Mouse (Mus musculus) kidney, embryonic 16.5 days (tissue): ENCODE results near the gene Nfe2l2. TPM values are rescaled to one million over a fixed set of nuclear protein-coding genes. Genes with fewer than 3 reads are reported as not detected.
"Not testable (repeated sequence)": the region's sequence is repeated elsewhere in the genome, so short reads cannot be mapped to it uniquely, and the experiment has no call there.

Experiments used
- ATAC-seq: fragments of 200-750 bp; cut with Nextera tagmentation; 2 replicates; pipeline ENCODE4 v1.8.0; 2017; ENCODE audit warnings: moderate TSS enrichment; ENCODE audit not compliant: low FRiP score, low TSS enrichment
- H3K27ac ChIP-seq: fragments of 300-500 bp; sonication (generic); 2 replicates; pipeline ENCODE4 v1.5.1; 2014; ENCODE audit warnings: low read length
- H3K27me3 ChIP-seq: fragments of 300-500 bp; sonication (generic); 2 replicates; pipeline ENCODE4 v1.6.1; 2014; ENCODE audit warnings: low read length, control low read depth, mixed read lengths; ENCODE audit not compliant: insufficient read depth
- H3K36me3 ChIP-seq: fragments of 300-500 bp; sonication (generic); 2 replicates; pipeline ENCODE4 v1.6.1; 2014; ENCODE audit warnings: low read length, control low read depth, mixed read lengths; ENCODE audit not compliant: insufficient read depth
- H3K4me1 ChIP-seq: fragments of 300-500 bp; sonication (generic); 2 replicates; pipeline ENCODE4 v1.6.1; 2014; ENCODE audit warnings: low read length, control low read depth, mixed read lengths; ENCODE audit not compliant: insufficient read depth
- H3K4me2 ChIP-seq: fragments of 300-500 bp; sonication (generic); replicated peaks from 2 replicates; pipeline ENCODE4 v1.6.1; 2014; ENCODE audit warnings: low read depth, low read length
- H3K4me3 ChIP-seq: fragments of 300-500 bp; sonication (generic); 2 replicates; pipeline ENCODE4 v1.5.1; 2014; ENCODE audit warnings: mild to moderate bottlenecking, low read length
- H3K9ac ChIP-seq: fragments of 300-500 bp; sonication (generic); replicated peaks from 2 replicates; pipeline ENCODE4 v1.6.1; 2014; ENCODE audit warnings: low read length
- H3K9me3 ChIP-seq: fragments of 300-500 bp; sonication (generic); 2 replicates; pipeline ENCODE4 v1.6.1; 2016; ENCODE audit warnings: low read length, control low read depth
- WGBS: fragments of 180-500 bp; shearing (Covaris S2); extraction: QIAGEN DNeasy Blood & Tissue Kit; methylation state at CpG from one replicate; pipeline ENCODE4 v1.1.7; 2014; 5-methylcytosine and 5-hydroxymethylcytosine counted together
- polyA plus RNA-seq: library from polyadenylated mRNA; unstranded; fragments of >200 nt; fragmentation: Nextera tagmentation; extraction: Ambion mirVana; gene quantifications from 2 replicates; pipeline ENCODE4 v1.2.1, GENCODE M21; 2015

Nfe2l2 gene
- polyA plus RNA-seq, 1 experiment from 2014 or later = 87.7 TPM

- Histone ChIP-seq H3K27me3 (no peaks in the 10 kb centered on the region), H3K36me3 (peaks cover 8% of the 10 kb centered on the region), H3K4me1 (peaks cover 33% of the 10 kb centered on the region), H3K9ac (peak overlapping the region; percentile 98), H3K27ac (peak overlapping the region; percentile 100), H3K4me3 (peak overlapping the region; percentile 98), H3K9me3 (no peaks in the 10 kb centered on the region), H3K4me2 (peak overlapping the region; percentile 81)
- WGBS = 3% methylated on average over 18 of the region's 18 CpGs
- ATAC-seq = peak; percentile 24; the same call in 1 of the 2 replicates
These were observed 46.3 kb downstream of the Nfe2l2 start for GRCm38 (mm10) chr2:75657907-75658691.

- H3K4me3 ChIP-seq = no peak overlapping the region
- H3K36me3 ChIP-seq = no peaks in the 10 kb centered on the region
- H3K27ac ChIP-seq = peak overlapping the region; percentile 100
- WGBS = 83% methylated on average over 5 of the region's 5 CpGs
- no peaks in the 10 kb centered on the region for H3K9me3 ChIP-seq
- H3K9ac ChIP-seq = peak overlapping the region; percentile 31; the same call in 1 of the 2 replicates
- peaks cover 33% of the 10 kb centered on the region for H3K4me1 ChIP-seq
- H3K4me2 ChIP-seq = no peak overlapping the region
- H3K27me3 ChIP-seq = no peaks in the 10 kb centered on the region
- no peak for ATAC-seq
These were observed 47.5 kb downstream of the Nfe2l2 start for GRCm38 (mm10) chr2:75656924-75657323.

GRCm38 (mm10) chr2:75654679-75655078 is 49.8 kb downstream of the Nfe2l2 start:
- H3K4me1 ChIP-seq = peaks cover 22% of the 10 kb centered on the region
- WGBS = 74% methylated on average over 1 of the region's 1 CpGs
- ATAC-seq = no peak
- peak overlapping the region; percentile 56; the same call in 1 of the 2 replicates for H3K27ac ChIP-seq
- H3K9me3 ChIP-seq = no peaks in the 10 kb centered on the region
- H3K4me3 ChIP-seq = no peak overlapping the region
- H3K36me3 ChIP-seq = no peaks in the 10 kb centered on the region
- no peak overlapping the region for H3K4me2 ChIP-seq
- no peaks in the 10 kb centered on the region for H3K27me3 ChIP-seq
- H3K9ac ChIP-seq = no peak overlapping the region; the same call in 1 of the 2 replicates

GRCm38 (mm10) chr2:75653150-75653549 is 51.3 kb downstream of the Nfe2l2 start:
- Histone ChIP-seq H3K4me1 (peaks cover 21% of the 10 kb centered on the region), H3K27ac (no peak overlapping the region), H3K4me2 (no peak overlapping the region), H3K9ac (no peak overlapping the region), H3K27me3 (no peaks in the 10 kb centered on the region), H3K9me3 (no peaks in the 10 kb centered on the region), H3K4me3 (no peak overlapping the region), H3K36me3 (no peaks in the 10 kb centered on the region)
- no peak for ATAC-seq

GRCm38 (mm10) chr2:75650437-75650836 is 54.0 kb downstream of the Nfe2l2 start:
- 93% methylated on average over 1 of the region's 1 CpGs for WGBS
- ATAC-seq = no peak
- Histone ChIP-seq H3K4me2 (no peak overlapping the region), H3K4me1 (peaks cover 7% of the 10 kb centered on the region; the same call in 1 of the 2 replicates), H3K9ac (no peak overlapping the region), H3K4me3 (no peak overlapping the region), H3K27me3 (no peaks in the 10 kb centered on the region), H3K36me3 (no peaks in the 10 kb centered on the region), H3K9me3 (0 out of 2 replicates have a peak, but pooled peaks cover under 1% of the 10 kb centered on the region), H3K27ac (no peak overlapping the region)

- H3K4me2 ChIP-seq = no peak overlapping the region
- WGBS = 90% methylated on average over 12 of the region's 12 CpGs
- no peak overlapping the region for H3K4me3 ChIP-seq
- 0 out of 2 replicates have a peak, but pooled peaks cover 6% of the 10 kb centered on the region for H3K9me3 ChIP-seq
- H3K9ac ChIP-seq = no peak overlapping the region
- peaks cover 5% of the 10 kb centered on the region; the same call in 1 of the 2 replicates for H3K4me1 ChIP-seq
- no peak overlapping the region for H3K27ac ChIP-seq
- H3K36me3 ChIP-seq = no peaks in the 10 kb centered on the region
- no peaks in the 10 kb centered on the region for H3K27me3 ChIP-seq
- ATAC-seq = no peak
These were observed 59.2 kb downstream of the Nfe2l2 start for GRCm38 (mm10) chr2:75645251-75645650.

- Histone ChIP-seq H3K27ac (no peak overlapping the region), H3K4me1 (peaks cover 5% of the 10 kb centered on the region; the same call in 1 of the 2 replicates), H3K36me3 (no peaks in the 10 kb centered on the region), H3K9ac (no peak overlapping the region), H3K9me3 (0 out of 2 replicates have a peak, but pooled peaks cover 6% of the 10 kb centered on the region), H3K4me3 (no peak overlapping the region), H3K27me3 (no peaks in the 10 kb centered on the region), H3K4me2 (no peak overlapping the region)
- 84% methylated on average over 6 of the region's 6 CpGs for WGBS
- no peak for ATAC-seq
These were observed 60.5 kb downstream of the Nfe2l2 start for GRCm38 (mm10) chr2:75643950-75644349.

GRCm38 (mm10) chr2:75642795-75643550 is 61.5 kb downstream of the Nfe2l2 start:
- no peak overlapping the region for H3K9ac ChIP-seq
- H3K4me2 ChIP-seq = no peak overlapping the region
- peak; percentile 51; the same call in 1 of the 2 replicates for ATAC-seq
- no peak overlapping the region for H3K4me3 ChIP-seq
- 68% methylated on average over 8 of the region's 8 CpGs for WGBS
- 0 out of 2 replicates have a peak, but pooled peaks cover 6% of the 10 kb centered on the region for H3K9me3 ChIP-seq
- H3K36me3 ChIP-seq = no peaks in the 10 kb centered on the region
- peak overlapping the region; percentile 28; the same call in 1 of the 2 replicates for H3K27ac ChIP-seq
- H3K27me3 ChIP-seq = no peaks in the 10 kb centered on the region
- H3K4me1 ChIP-seq = peaks cover 5% of the 10 kb centered on the region; the same call in 1 of the 2 replicates

- H3K4me1 ChIP-seq, H3K36me3 ChIP-seq, H3K9ac ChIP-seq, H3K27me3 ChIP-seq, ATAC-seq, H3K9me3 ChIP-seq, H3K4me3 ChIP-seq, H3K27ac ChIP-seq, H3K4me2 ChIP-seq: not testable (repeated sequence)
- 84% methylated on average over 4 of the region's 4 CpGs for WGBS
These were observed 62.1 kb downstream of the Nfe2l2 start for GRCm38 (mm10) chr2:75642312-75642711.
